Mouse (Mus musculus) limb, embryonic 14.5 days (tissue): Measurements from ENCODE around the gene Pim3. TPM values are rescaled to one million over a fixed set of nuclear protein-coding genes. Genes with fewer than 3 reads are reported as not detected.

Source experiments
- ATAC-seq: fragments of 200-750 bp; cut with Nextera tagmentation; 2 replicates; pipeline ENCODE4 v1.8.0; 2017; ENCODE audit warnings: low read depth, moderate number of reproducible peaks, moderate TSS enrichment; ENCODE audit not compliant: low FRiP score
- DNase-seq: peaks from one replicate; pipeline ENCODE4 v3.0.0-alpha.2; 2015; ENCODE audit warnings: low spot score
- H3K27ac ChIP-seq: fragments of 300-500 bp; sonication (generic); replicated peaks from 2 replicates; pipeline ENCODE4 v1.5.1; 2014; ENCODE audit warnings: low read depth, mild to moderate bottlenecking, low read length, moderate library complexity, mixed read lengths
- H3K27me3 ChIP-seq: fragments of 300-500 bp; sonication (generic); 2 replicates; pipeline ENCODE4 v1.6.1; 2014; ENCODE audit warnings: low read length, mixed read lengths; ENCODE audit not compliant: control insufficient read depth, insufficient read depth
- H3K36me3 ChIP-seq: fragments of 300-500 bp; sonication (generic); 2 replicates; pipeline ENCODE4 v1.6.1; 2014; ENCODE audit warnings: mild to moderate bottlenecking, low read length, moderate library complexity, mixed read lengths; ENCODE audit not compliant: control insufficient read depth, insufficient read depth
- H3K4me1 ChIP-seq: fragments of 300-500 bp; sonication (generic); 2 replicates; pipeline ENCODE4 v1.6.1; 2014; ENCODE audit warnings: antibody characterized with exemption, low read length, mixed read lengths; ENCODE audit not compliant: control insufficient read depth, insufficient read depth
- H3K4me2 ChIP-seq: fragments of 300-500 bp; sonication (generic); replicated peaks from 2 replicates; pipeline ENCODE4 v1.6.1; 2014; ENCODE audit warnings: low read depth, mild to moderate bottlenecking, low read length, moderate library complexity; ENCODE audit not compliant: severe bottlenecking
- H3K4me3 ChIP-seq: fragments of 300-500 bp; sonication (generic); replicated peaks from 2 replicates; pipeline ENCODE4 v1.5.1; 2014; ENCODE audit warnings: low read length
- H3K9ac ChIP-seq: fragments of 300-500 bp; sonication (generic); 2 replicates; pipeline ENCODE4 v1.6.1; 2014; ENCODE audit warnings: mild to moderate bottlenecking, low read depth, low read length, moderate library complexity; ENCODE audit not compliant: severe bottlenecking
- H3K9me3 ChIP-seq: fragments of 300-500 bp; sonication (generic); 2 replicates; pipeline ENCODE4 v1.6.1; 2016; ENCODE audit warnings: low read length; ENCODE audit not compliant: control insufficient read depth
- POLR2A ChIP-seq: fragments of 200-500 bp; IDR thresholded peaks from 2 replicates; pipeline ENCODE4 v1.8.0; 2012; ENCODE audit warnings: inconsistent platforms, mild to moderate bottlenecking, moderate library complexity, borderline replicate concordance; ENCODE audit not compliant: insufficient read depth, insufficient read length; ENCODE audit errors: extremely low read depth
- WGBS: fragments of 180-500 bp; shearing (Covaris S2); extraction: QIAGEN DNeasy Blood & Tissue Kit; methylation state at CpG from one replicate; pipeline ENCODE4 v1.1.7; 2014; 5-methylcytosine and 5-hydroxymethylcytosine counted together
- polyA plus RNA-seq, 2 experiments: library from polyadenylated mRNA; depleted of rRNA in 1 of 2; stranded (reverse) in 1 of 2; unstranded in 1 of 2; fragments of >200 nt; fragmentation: Nextera tagmentation in 1 of 2; extraction: Ambion mirVana in 1 of 2; gene quantifications; 2 replicates each; pipeline versions ENCODE4 v1.2.1 to v1.2.3; 2012 to 2014

The Pim3 gene
- polyA plus RNA-seq, 2 experiments: 15.2 to 38.1 TPM

DNA sequence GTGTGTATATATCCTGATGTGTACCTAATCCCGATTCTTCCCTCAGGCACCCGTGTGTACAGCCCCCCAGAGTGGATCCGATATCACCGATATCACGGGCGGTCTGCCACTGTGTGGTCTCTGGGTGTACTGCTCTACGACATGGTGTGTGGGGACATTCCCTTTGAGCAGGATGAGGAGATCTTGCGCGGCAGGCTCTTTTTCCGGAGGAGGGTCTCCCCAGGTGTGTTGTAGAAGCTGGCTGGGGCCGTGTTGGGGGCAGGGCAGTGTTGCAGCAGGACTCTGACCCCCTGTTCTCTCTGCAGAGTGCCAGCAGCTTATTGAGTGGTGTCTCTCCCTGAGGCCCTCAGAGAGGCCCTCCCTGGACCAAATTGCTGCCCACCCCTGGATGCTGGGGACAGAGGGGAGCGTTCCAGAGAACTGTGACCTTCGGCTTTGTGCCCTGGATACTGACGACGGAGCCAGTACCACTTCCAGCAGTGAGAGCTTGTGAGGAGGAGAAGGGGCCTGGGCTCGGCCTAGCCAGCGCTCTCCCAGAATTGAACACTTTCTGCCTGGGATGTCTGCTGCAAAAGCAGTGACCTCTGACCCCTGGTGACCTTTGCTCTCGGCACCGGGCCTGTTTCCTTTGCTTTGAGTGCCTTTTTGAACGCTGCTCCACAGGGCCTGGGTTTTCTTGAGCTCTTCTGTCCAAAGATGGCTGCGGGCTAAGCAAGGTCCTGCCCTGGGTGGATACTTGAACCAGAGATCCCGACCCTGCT is 2.5 kb downstream of the Pim3 start:
- H3K36me3 ChIP-seq: peaks cover 26% of the 10 kb centered on the region
- H3K4me3 ChIP-seq: peak overlapping the region; percentile 70
- DNase-seq: no peak
- no peak for TF ChIP-seq POLR2A
- no peaks in the 10 kb centered on the region for H3K9me3 ChIP-seq
- peak overlapping the region; percentile 93 for H3K4me2 ChIP-seq
- no peak; the same call in 1 of the 2 replicates for ATAC-seq
- H3K27me3 ChIP-seq: no peaks in the 10 kb centered on the region
- H3K9ac ChIP-seq: peak overlapping the region; percentile 75; the same call in 1 of the 2 replicates
- peaks cover 28% of the 10 kb centered on the region for H3K4me1 ChIP-seq
- peak overlapping the region; percentile 63 for H3K27ac ChIP-seq
- 45% methylated on average over 22 of the region's 22 CpGs for WGBS

DNA sequence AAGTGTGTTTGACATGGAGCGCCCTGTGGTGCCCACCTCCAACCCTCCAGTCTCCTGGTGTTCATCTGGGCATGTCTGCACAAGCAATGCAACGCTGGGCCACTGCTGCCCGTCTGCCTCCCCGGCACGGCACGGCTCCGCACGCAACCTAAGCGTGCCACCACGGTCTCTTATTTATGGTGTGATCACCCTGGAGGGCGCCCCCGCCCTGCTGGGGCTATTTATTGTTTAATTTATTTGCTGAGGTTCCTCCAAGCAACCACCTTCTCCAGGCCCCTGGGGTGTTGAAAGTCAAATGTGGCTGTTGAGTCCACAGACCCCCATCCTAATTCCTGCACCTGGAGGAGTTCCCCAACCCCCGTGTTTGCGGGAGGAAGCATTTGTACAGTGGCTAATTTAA is 3.1 kb downstream of the Pim3 start:
- Histone ChIP-seq H3K27me3 (no peaks in the 10 kb centered on the region), H3K27ac (no peak overlapping the region; the same call in 1 of the 2 replicates), H3K36me3 (peaks cover 26% of the 10 kb centered on the region), H3K9ac (no peak overlapping the region), H3K4me1 (peaks cover 28% of the 10 kb centered on the region), H3K4me3 (no peak overlapping the region), H3K4me2 (peak overlapping the region; percentile 93), H3K9me3 (no peaks in the 10 kb centered on the region)
- DNase-seq: no peak
- no peak for TF ChIP-seq POLR2A
- no peak for ATAC-seq
- WGBS: 77% methylated on average over 14 of the region's 14 CpGs

- Histone ChIP-seq H3K4me2 (no peak overlapping the region), H3K4me3 (no peak overlapping the region), H3K27me3 (no peaks in the 10 kb centered on the region), H3K27ac (no peak overlapping the region), H3K36me3 (peaks cover 26% of the 10 kb centered on the region), H3K4me1 (peaks cover 27% of the 10 kb centered on the region), H3K9ac (no peak overlapping the region), H3K9me3 (no peaks in the 10 kb centered on the region)
- DNase-seq (no peak), ATAC-seq (no peak)
- 71% methylated on average over 4 of the region's 4 CpGs for WGBS
- no peak for TF ChIP-seq POLR2A
Measured at GRCm38 (mm10) chr15:88865888-88866695, 4.1 kb downstream of the Pim3 start.

DNA sequence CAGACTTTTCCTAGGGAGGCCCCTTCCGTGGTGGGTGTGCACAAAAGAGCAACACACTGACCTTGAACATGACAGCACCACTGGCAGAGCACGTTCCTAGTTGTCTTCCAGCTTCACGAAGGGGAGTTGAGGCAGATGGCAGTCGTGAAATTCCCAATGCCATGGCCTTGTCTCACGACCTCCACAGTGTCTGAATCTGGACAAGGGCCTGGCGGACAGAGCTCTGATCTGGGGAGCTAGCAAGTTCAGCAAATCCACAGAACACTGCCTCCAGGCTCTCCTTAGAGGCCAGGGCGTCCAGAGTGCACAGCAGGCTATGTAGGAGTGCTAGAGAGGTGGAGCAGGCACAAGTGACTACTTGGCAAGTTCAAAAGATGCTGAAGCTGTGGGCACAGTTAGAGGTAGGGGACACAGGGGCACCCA is 5.0 kb downstream of the Pim3 start:
- ATAC-seq (no peak), DNase-seq (no peak)
- 50% methylated on average over 7 of the region's 7 CpGs for WGBS
- TF ChIP-seq POLR2A: no peak
- H3K27me3 ChIP-seq: no peaks in the 10 kb centered on the region
- H3K36me3 ChIP-seq: peaks cover 26% of the 10 kb centered on the region
- no peak overlapping the region for H3K4me3 ChIP-seq
- H3K9me3 ChIP-seq: no peaks in the 10 kb centered on the region
- H3K4me2 ChIP-seq: no peak overlapping the region
- H3K27ac ChIP-seq: no peak overlapping the region
- H3K4me1 ChIP-seq: peaks cover 21% of the 10 kb centered on the region
- no peak overlapping the region for H3K9ac ChIP-seq

DNA sequence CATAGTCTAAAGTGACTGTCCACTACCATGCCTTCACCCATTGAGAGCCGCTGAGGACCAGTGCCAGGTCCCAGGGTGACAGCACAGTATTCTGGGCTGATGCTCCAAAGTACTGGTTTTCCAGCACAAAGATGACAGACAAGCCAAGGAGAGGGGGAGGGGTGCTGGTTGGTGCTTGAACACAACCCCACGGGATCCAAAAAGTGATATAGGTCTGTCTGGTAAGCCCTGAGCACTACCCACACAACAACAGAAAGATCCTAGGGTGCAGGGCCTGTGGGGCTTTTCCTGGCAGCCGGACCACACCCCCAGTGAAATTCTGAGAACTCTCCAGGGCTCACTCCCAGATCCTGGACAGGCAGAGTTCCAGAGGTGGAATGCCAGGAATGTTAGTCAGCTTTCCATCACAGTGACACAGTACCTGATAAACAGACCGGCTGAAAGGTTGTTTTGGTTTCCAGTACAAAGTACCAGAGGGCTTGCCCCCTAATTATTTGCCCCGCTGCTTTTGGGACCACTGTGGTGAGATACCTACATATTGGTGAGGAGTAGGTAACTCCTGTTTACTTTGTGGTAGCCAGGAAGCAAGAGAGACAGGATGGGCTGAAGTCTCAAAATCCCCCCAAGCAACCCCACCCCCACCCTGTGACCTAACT is 5.5 kb downstream of the Pim3 start:
- Histone ChIP-seq H3K9me3 (no peaks in the 10 kb centered on the region), H3K4me1 (peaks cover 21% of the 10 kb centered on the region), H3K4me3 (no peak overlapping the region), H3K9ac (peak overlapping the region; percentile 25; the same call in 1 of the 2 replicates), H3K27me3 (no peaks in the 10 kb centered on the region), H3K27ac (peak overlapping the region; percentile 55; the same call in 1 of the 2 replicates), H3K4me2 (no peak overlapping the region), H3K36me3 (peaks cover 26% of the 10 kb centered on the region)
- WGBS: 17% methylated on average over 5 of the region's 5 CpGs
- TF ChIP-seq POLR2A: no peak
- ATAC-seq (no peak), DNase-seq (peak; percentile 51)
